Mouse (Mus musculus) urinary bladder, postnatal 0 days (tissue): ENCODE data around the gene Art5. TPM values are rescaled to one million over a fixed set of nuclear protein-coding genes. Genes with fewer than 3 reads are reported as not detected.

Experiments
- polyA plus RNA-seq: library from polyadenylated mRNA; unstranded; fragments of >200 nt; fragmentation: Nextera tagmentation; extraction: Ambion mirVana; gene quantifications from 2 replicates; pipeline ENCODE4 v1.2.1, GENCODE M21; 2015

The Art5 gene
- 0.12 and 0.35 TPM in 2 replicates for polyA plus RNA-seq

DNA sequence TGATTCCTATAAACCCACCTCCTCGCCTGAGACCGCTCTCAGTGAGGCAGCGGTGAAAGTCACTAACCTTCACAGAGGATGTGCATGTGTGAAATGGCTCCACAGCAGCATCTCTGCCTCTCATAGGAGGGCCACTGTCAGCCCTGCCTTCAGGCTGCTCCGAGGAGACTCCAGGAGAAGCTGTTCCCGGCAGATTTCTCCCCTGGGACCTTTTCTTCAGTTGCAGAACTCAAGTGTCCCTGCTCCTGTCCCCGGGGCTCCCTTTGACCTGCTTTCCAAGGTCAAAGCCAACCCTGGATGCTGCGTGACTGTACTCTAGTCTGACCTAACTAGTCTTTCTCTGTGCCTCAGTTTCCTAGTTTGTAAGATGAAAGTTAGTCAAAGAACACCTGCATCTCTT lies at the start of gene Art5:
TSS of gene Art5 (minus strand) at position 319 of the 400 bp plus-strand sequence.

DNA sequence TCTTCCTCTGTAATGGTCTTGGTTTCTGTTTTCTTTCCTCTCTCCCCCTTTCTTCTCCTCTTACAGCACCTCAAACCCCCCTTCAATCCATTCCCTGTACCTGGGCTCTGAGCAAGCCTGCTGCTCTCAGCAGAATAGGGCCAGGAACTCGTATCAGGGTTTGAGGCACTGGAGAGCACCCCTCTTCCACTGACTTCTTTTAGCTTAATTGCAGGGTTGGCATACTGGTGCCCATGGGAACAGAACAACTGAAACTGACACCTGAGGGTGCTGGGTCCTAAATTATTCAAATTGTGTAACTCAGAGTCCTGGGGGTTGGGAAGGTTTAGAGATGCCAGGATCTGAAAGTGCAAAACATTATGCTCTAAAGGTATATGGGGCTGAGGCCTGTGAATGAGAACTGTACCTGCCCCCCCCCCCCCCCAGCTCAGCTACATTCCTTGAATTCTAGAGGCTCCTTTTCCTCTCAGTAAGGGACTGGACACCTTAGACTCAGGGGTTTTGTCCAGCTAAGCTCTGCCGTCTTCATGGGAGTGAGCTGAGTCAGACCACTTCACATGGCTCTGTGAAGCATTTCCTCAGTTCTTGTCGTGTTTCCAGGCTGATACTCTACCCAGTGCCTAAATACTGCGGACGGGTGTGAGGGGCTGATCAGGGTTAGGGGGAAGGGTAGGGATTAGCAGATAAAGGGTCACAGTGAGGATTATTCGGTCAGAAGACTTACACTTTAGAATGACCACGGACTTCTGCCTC lies 7.5 kb upstream of the Art5 start, which contains the start of gene Chrna10:
TSS of gene Chrna10 (minus strand) at position 250 of the 753 bp plus-strand sequence.

DNA sequence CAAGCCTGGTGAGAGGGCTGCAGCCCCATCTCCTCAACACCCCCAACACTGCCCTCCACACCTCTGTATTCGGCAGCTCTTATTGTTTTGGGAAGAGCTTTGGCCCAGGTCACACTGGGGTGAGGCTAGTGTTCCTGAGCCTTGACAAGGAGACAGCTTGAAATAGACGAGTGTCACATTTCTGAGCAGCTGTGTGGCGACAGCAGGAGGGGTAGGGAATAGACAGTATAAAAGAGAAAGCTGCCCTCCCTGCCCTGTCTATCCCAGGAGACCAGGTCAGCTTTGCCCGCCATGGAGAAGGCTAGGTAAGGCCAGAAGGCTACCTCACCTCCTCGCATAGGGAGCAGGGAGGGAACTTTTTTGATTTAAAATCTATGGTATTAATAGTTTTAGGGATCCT lies 7.8 kb downstream of the Art5 start, which contains the start of gene Art1:
TSS of gene Art1 (plus strand) at position 257 of the 400 bp plus-strand sequence.

DNA sequence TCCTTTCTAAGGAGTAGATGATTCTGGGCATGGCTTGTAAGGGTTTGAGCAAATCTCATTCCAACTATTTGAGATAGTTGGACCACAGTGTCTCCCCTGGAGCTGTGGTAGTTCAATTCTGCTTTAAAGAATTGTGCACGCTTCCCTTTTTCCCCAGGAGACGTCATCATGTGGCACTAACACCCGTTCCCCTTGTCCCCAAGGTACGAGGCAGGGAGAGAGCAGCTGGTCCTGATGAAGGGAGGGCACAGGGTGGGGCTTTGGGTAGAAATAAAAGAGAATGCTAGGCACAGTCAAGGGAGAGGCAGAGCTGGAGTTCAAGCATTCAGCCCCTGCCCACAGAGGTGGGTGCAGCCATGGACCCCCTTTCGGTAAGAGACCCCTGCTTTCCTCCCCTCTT lies 26.5 kb downstream of the Art5 start, which contains the start of gene Trpc2:
TSS of gene Trpc2 (plus strand) at position 301 of the 400 bp plus-strand sequence.

DNA sequence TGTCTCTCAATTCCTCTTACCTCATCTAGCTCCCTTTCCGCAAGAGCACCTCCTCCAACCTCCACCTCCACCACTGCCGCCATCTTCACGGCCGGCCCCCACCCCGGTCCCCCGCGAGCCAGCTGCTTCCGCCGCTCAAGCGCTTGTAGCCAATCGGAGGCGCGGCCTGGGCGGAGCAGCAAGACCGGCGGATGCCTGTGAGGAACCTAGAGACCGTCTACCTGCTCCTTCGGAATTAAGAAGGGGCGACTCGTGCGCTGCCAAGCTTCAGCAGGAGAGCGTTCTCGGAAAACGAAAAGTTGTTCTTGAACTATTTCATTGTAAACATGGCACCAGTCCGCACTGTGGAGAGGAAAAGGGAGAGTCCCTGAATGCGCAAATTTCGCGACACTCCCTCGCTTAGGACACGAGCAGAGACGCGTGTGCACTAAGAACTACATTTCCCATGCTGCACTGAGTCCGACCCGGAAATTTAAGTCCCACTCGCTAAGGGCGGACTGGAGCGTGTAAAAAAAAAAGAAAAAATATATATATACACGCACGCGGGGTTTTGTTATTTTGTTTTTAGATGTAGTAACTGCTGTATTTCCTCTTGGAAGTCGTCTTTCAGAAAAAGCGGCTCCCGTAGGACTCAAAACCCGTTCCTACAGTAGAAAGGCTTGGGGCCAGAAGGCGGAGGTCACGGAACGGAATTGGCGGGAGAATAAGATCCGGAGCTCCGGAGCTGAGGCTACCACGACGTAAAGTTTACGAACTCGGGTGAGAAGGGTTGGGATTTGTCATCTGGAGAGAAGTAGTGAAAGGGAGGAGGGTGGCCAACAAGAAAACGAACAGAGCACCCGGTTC lies 44.0 kb downstream of the Art5 start, which contains the start of the genes Rnf121, Xndc1 and Xntrpc:
TSS of gene Rnf121 (minus strand) at position 424 of the 846 bp plus-strand sequence.
TSS of gene Xndc1 (plus strand) at position 466 of the 846 bp plus-strand sequence.
TSS of gene Xntrpc (plus strand) at position 668 of the 846 bp plus-strand sequence.

Other genes starting within 250 kb of the Art5 start
- gene Anapc15, start 245.8 kb downstream of the Art5 start, polyA plus RNA-seq: 47.4 and 49.6 TPM in 2 replicates
- gene Folr1, start 238.7 kb downstream of the Art5 start, polyA plus RNA-seq: 5.9 and 6.8 TPM in 2 replicates
- gene Lamtor1, start 203.6 kb downstream of the Art5 start, polyA plus RNA-seq: 127 and 137 TPM in 2 replicates
- 0.06 and 0.19 TPM in 2 replicates for gene Tomt, start 203.1 kb downstream of the Art5 start, polyA plus RNA-seq
- gene Lrrc51, start 175.6 kb downstream of the Art5 start, polyA plus RNA-seq: 7.6 and 8.7 TPM in 2 replicates
- 24.5 and 25.5 TPM in 2 replicates for gene Numa1, start 175.4 kb downstream of the Art5 start, polyA plus RNA-seq
- 1.2 and 1.7 TPM in 2 replicates for gene Il18bp, start 90.8 kb downstream of the Art5 start, polyA plus RNA-seq
- gene Rnf121, start 44.0 kb downstream of the Art5 start, polyA plus RNA-seq: 17.5 and 17.7 TPM in 2 replicates
- gene Xndc1, start 44.0 kb downstream of the Art5 start, polyA plus RNA-seq: 7.7 and 8.1 TPM in 2 replicates
- 0.12 and 0.18 TPM in 2 replicates for gene Xntrpc, start 43.8 kb downstream of the Art5 start, polyA plus RNA-seq
- gene Trpc2, start 26.4 kb downstream of the Art5 start, polyA plus RNA-seq: 0.08 TPM in 1 of 2 replicates, not detected in the other
- 0.12 TPM in 1 of 2 replicates, not detected in the other for gene Art1, start 7.7 kb downstream of the Art5 start, polyA plus RNA-seq
- gene Chrna10, start 7.3 kb upstream of the Art5 start, polyA plus RNA-seq: not detected in 2 replicates
- gene Nup98, start 100.7 kb upstream of the Art5 start, polyA plus RNA-seq: 13.1 and 16.8 TPM in 2 replicates
- gene Pgap2, start 100.7 kb upstream of the Art5 start, polyA plus RNA-seq: 77.6 and 80.8 TPM in 2 replicates
- 67.7 and 84.5 TPM in 2 replicates for gene Rhog, start 146.6 kb upstream of the Art5 start, polyA plus RNA-seq
- 42.4 and 46.2 TPM in 2 replicates for gene Stim1, start 158.3 kb upstream of the Art5 start, polyA plus RNA-seq